Mouse (Mus musculus) kidney, postnatal 36 days (tissue): ENCODE results near the gene Siah1b.

Source experiments
- DNase-seq, 2 experiments: peaks; one replicate each; pipeline ENCODE4 v3.0.0; 2021 to 2022; ENCODE audit warnings: mixed read lengths in 2 of 2

The Siah1b gene

DNA sequence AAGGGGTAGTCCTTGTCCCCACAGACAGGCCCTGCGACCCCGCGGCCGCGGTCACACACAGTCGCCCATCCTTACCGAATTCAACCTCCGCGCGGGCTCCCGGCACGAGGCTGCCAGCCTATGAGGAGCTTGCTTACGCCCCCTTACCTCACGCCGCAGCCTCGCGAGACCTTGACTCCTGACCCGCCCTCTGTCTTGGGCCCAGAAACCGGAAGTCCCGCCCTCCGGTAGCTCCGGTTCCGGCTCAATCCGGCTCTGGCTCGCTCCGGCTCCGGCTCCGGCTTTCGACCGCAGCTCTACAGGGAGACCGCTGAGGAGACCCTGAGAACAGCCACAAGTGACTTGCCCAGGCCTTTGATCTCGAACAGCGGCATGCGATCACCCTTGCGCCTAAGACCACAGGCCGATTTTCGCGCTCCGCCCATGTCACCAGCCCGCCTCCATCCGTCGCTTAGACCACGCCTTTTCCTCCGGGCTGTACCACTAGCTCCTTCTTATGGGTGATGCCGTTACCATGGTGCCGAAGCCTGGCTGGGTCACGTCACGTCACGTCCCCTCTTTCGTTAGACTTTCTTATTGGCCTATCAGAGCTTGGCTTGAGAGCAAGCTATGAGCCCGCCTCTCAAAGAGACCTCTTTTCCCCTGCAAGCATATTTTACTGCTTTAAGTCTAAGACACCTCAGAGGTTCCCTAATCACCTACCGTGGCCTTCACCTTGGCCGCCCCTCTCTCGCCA lies at the start of gene Siah1b:
Siah1b (minus strand) TSS at position 454 of the 736 bp plus-strand sequence.
- DNase-seq = peak; percentile 95

DNA sequence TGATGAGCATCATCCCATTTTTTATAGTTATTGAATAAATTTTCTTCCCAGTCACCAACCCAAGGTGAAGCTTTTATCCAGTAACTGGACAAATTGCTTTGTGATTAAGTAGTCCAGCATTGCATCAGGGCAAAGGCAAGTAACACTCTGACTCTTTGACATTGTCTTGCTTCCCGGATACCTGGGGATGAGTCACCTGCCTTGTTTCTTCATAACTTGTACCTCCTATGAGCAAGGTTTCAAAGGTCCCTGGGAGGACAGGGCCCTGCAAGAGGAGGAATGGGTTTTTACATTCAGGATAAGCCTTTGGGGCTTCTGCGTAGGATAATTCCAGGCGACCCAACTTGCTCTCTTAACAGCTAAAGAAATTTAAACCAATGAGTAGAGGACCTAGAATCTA lies 47.6 kb upstream of the Siah1b start:
- no peak for DNase-seq

- no peak for DNase-seq
These were observed 37.5 kb upstream of the Siah1b start for GRCm38 (mm10) chrX:164113744-164114143.

DNA sequence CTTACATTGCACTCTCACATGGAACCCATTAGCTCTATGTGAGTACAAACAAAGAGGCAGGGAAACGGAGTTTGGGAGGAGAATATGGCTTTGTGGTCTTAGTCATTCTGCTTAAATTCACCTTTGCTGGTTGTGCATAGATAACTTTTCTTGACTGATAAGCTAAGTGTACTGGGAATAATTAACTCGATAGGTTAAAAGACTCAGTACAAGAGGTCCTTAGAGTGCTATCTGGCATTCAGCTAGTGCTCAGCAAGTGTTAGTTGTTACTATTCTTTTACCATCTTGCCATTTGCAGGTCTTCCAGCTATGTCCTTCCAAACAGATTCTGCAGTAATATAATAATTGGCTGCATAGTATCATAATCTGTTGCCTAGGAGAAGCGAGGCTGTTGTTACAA lies 34.9 kb upstream of the Siah1b start:
- DNase-seq = no peak

DNA sequence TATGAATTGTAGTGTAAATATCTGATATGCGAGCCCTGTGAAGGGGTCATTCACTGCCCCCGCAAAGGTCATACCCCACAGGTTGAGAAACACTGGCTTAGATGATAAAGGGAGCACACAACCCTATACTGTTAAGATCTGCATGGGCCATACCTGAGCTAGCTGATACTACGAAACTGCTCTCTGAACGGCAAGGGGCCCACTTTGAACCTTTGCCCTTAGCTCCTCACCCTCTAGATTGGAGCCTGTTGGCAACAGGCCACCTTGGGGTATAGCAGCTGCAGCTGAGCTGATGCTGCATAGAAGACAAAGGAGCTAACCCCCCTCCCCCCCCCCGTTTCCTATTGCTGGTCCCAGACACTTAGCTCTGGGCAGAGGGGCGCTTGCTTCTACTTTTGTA lies 26.4 kb upstream of the Siah1b start:
- no peak for DNase-seq

DNA sequence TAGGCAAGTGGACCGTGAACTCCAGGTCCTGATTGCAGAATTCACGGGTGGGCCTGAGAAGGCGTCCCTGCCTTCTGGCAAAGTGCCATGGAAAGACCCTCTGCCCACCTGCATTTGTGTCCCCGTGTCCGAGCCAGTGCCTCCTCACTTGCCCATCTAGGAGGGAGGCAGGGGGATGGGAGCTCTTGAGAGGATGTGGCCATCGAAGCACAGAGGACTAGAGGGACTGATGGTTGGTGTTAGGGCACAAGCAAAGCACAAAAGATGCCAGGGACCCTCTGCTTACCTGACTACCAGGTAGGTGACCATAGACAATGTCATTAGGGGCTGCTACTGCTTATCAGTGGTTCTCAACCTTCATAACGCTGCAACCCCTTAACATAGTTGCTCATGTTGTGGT lies 25.9 kb upstream of the Siah1b start:
- no peak for DNase-seq

DNA sequence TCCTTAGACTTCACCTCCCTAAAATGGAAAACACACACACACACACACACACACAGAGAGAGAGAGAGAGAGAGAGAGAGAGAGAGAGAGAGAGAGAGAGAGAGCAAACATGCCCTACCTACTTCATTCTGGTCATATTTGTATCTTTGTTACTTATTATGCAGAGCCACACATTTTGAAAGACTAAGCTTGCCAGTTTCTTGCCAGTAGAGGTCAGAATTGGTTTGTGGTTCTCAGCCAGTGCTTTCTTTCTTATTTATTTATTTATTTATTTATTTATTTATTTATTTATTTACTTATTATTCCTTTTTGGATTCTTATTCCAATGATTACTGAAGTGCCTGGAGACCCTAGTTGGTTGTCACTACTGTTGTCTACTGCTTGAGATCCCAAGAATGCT lies 25.2 kb upstream of the Siah1b start:
- no peak for DNase-seq

- DNase-seq = no peak
These were observed 19.5 kb upstream of the Siah1b start for GRCm38 (mm10) chrX:164095838-164096237.

DNA sequence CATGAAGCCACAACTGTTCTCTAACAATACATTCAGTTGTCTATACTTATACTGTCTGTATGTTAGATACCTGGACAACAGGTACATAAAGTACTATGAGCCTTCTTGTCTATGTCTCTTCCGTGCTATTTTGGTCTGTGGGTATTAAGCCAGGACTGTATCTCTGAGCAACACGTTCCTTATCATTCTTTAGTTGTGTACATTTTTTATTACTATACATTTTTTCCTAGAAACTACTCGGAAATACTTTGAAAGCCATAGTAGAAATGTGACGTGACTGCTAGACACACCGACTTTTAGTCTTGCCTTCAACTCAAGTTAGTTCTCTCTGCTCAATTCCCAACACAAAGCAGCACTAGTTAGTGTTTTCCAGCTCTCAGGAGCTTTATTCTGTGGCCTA lies 17.1 kb upstream of the Siah1b start:
- no peak for DNase-seq

DNA sequence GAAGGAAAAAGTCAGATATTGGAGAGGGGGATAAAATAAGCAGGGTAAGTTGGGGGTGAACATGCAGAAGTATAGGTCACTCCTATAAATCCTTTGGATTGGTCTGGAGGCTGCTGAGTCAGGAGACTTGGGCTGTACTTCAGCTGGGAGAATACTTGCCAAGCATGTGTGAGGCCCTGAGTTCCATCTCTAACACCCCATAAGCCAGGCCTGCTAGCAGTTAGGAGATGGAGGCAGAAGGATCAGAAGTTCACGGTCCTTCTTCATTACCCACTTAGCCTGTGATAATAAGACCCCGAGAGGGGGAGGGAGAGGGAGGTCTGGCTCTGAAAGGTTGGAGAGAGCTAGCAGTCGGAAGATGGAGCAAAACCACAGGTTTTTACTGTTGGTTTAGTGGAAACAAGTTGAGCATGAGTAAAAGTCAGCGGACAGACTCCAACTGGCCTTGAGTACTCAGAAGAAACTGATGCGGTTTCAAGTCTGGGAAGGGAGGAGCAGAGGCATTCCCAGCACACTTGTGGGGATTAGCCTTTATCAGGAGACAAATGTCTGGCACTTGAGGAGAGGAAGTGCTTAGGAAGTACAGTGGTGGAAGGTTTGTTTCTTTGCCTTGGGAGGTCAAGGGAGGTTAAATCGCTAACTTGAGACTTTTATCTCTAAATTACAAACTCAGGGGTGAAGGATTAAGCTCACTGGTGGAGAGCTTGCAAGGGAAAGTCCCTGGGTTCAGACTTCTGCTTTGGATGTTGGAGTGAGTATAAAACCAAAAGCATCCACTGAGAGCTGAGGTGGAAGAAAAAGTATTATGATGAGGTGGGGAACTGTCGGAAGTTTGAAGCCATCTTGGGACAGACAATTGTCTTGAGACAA lies 16.2 kb upstream of the Siah1b start:
- DNase-seq = no peak

DNA sequence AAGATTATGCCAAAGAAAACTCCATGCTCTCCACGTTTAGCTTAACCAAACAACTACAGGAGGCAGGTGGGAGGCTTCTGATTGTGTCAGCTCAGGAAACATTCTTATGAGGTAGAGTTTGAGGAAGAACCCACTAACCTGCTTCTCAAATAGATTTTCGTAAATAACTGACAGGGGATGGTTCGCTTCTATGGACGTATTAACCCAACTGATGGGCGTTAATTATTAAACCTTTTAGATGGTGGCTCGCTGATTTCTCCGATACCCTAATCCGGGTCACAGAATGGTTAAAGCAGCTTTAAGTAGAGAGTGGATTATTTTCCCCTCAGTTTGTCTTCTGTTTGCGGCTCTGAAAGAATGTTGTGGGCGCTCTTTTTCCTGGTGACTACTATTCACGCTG lies 13.6 kb upstream of the Siah1b start:
- peak in 1 of 2 experiments; percentile 41 for DNase-seq

DNA sequence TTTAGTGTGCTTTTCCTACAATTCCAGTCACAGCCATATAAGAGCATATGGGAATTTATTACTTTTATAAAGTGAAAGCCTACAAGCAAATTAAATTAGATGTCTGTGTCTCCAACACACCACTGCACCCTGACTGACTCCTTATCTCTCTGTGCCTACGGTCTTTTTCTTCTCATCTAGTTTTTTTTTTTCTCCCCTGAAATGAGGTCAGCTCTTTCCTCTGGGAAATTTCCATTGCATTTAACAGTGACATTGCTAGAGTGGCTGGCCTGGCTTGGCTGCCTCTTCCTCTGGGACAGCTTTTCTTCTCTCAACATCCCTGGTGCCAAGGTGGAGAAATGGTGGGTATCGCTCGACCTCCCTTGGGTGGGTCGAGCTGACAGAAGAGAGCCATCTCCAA lies 12.3 kb upstream of the Siah1b start, which contains the start of gene Cltrn:
Cltrn (plus strand) TSS at position 249 of the 400 bp plus-strand sequence.
- no peak for DNase-seq

DNA sequence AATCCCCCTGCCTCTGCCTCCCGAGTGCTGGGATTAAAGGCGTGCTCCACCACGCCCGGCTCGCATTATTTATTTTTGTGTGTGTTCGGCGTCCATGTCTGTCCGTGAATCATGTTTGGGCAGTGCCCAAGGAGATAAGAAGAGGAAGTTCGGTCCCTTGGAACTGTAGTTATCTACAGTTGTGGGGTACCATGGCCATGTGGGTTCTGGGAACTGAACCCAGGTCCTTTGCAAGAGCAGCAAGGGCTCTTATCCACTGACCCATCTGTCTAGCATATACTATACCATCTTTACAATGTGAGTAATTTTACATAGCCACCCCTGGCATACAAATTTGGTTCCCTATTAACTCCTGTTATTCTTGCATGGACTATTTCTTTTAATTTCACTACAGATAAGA lies 5.7 kb upstream of the Siah1b start:
- DNase-seq = no peak

DNA sequence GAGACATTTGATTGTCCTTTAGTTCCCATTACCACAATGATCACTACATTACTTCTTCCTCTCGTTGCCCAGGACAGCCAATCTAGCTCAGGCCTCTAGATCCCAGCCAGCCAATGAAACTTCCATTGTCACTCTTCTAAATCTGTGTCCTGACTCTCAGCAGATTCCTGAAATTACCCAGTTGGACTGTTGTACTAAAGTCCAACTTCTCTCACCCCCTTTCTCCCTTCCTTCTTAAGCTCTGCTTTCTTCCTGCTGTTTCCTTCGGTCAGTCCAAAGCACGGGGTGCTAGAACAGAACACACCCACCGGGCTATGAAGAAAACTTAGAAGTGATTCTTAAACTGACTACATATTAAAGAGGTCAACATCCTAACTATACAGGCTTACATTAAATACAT lies 7.3 kb downstream of the Siah1b start:
- peak; percentile 13 to 40 for DNase-seq

- peak; percentile 69 to 86 for DNase-seq
These were observed 10.1 kb downstream of the Siah1b start for GRCm38 (mm10) chrX:164066185-164066584.

- no peak for DNase-seq
These were observed 17.2 kb downstream of the Siah1b start for GRCm38 (mm10) chrX:164059070-164059469.

- no peak for DNase-seq
These were observed 17.8 kb downstream of the Siah1b start for GRCm38 (mm10) chrX:164058523-164058922.

- no peak for DNase-seq
These were observed 20.6 kb downstream of the Siah1b start for GRCm38 (mm10) chrX:164055726-164056125.

GRCm38 (mm10) chrX:164046736-164047135 lies 29.6 kb downstream of the Siah1b start:
- DNase-seq = no peak

DNA sequence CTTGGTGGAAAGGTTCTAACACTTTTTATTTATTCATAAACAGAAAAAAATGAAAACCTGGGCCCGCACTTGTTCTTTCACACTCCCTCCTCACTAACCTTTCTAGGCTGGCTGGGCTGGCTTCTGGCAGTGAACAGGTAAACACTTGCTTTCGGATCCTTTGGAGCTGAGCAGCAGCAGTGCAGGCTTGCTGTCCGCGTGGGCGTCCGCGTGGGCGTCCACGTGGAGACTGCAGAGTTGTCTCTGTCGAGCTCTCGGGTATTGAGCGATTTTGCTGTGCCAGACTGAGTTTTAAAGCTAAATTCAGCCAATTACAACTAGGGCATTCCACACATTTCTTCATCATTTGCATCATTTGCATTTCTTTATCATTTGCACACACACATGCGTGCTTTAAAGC lies 34.2 kb downstream of the Siah1b start:
- DNase-seq = no peak

- DNase-seq = no peak
These were observed 37.4 kb downstream of the Siah1b start for GRCm38 (mm10) chrX:164038882-164039281.

GRCm38 (mm10) chrX:164035931-164036330 lies 40.4 kb downstream of the Siah1b start:
- DNase-seq = peak; percentile 34 to 66

- DNase-seq = peak in 1 of 2 experiments; percentile 44
These were observed 40.9 kb downstream of the Siah1b start for GRCm38 (mm10) chrX:164035401-164035800.

GRCm38 (mm10) chrX:164032526-164032925 lies 43.8 kb downstream of the Siah1b start:
- peak in 1 of 2 experiments; percentile 64 for DNase-seq
